Mouse (Mus musculus): Measurements from ENCODE around the gene H2-DMb2.

DNA sequence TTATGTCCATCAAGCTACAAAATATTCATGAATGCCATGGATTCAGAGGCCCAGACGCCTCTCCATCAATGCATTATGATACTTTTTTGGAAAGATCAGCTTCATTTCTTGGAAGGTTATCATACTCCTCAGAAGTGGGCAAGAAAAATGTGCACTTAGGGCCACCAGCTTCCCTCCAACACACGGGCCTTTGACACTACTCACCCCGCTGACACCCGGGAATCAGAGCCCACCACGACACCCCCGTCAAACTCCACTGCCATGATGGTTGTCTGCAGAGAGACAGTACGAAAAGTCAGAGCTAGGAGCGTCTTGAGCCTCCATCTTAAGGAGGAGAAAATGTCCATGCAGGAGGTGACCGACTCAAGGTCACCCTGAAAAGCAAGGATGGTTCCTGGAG is 42.4 kb downstream of the H2-DMb2 start:
- TF ChIP-seq CTCF (conservative IDR thresholded peaks at IDR 0.05; ENCODE audit: low read length) (no peak), NANOG (IDR thresholded peaks at IDR 0.05; ENCODE audit: borderline replicate concordance, low read length) (no peak)
